Mouse (Mus musculus): Measurements from ENCODE around the gene Cyp1b1. TPM values are rescaled to one million over a fixed set of nuclear protein-coding genes. Genes with fewer than 3 reads are reported as not detected.

Cyp1b1 gene
- polyA plus RNA-seq (2012; rRNA removed) (1.8 and 2.6 TPM in 2 replicates), polyA plus RNA-seq (2014; fragmentation: Nextera tagmentation; extraction: Ambion mirVana) (2.5 and 2.7 TPM in 2 replicates)

DNA sequence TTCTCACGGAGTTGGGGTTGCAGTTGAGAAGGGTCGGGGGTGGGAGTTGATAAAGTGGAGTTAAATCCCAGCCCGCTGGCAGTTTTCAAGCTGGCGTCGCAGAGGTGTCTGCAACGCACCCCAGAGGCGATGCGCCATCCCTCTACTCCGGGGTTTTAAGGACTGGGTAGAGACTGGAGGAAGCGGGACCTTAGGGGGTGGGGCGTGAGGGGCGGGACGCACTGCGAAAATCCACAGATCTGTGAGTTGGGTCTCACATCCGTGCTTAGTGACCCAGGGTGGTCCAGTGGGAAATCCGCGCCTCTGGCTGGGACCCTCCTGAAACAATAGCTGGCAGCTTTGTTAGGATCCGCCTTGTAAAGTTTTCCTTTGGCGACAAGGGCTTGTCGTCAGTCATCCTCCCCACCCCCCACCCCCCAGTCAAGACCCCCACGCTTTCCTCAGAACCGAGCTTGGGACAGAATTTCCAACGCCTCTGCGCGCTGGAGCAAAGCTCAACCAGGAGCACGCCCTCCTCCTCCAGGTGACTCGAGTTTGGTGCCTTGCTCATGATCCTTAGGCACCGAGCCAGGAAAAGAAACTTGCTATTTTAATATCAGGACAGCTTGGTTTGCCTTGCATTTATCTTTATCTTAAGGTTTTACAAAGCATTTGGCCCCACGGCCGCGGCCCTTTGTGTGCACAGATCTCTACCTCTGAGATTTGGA, at the start of gene Cyp1b1:
Gene Cyp1b1 (minus strand): TSS at position 131 of the 707 bp plus-strand sequence.
- Histone ChIP-seq H3K4me2 (replicated peaks; ENCODE audit: low read depth, low read length, severe bottlenecking) (peak within 1 kb of the TSS; percentile 74), H3K4me3 (replicated peaks; ENCODE audit: low read length) (peak within 1 kb of the TSS; percentile 41), H3K27me3 (ENCODE audit: control insufficient read depth, insufficient read depth, low read length) (peaks cover 62% of the 10 kb centered on the region), H3K4me1 (ENCODE audit: control insufficient read depth, insufficient read depth, low read length) (peaks cover 24% of the 10 kb centered on the region), H3K27ac (replicated peaks; ENCODE audit: low read depth, low read length) (no peak within 1 kb of the TSS), H3K9me3 (ENCODE audit: control insufficient read depth, low read length) (no peaks in the 10 kb centered on the region), H3K9ac (ENCODE audit: low read depth, low read length, severe bottlenecking) (peak within 1 kb of the TSS; percentile 26; the same call in 1 of the 2 replicates), H3K36me3 (ENCODE audit: control insufficient read depth, insufficient read depth, low read length) (no peaks in the 10 kb centered on the region)
- ATAC-seq (ENCODE audit: low FRiP score, low read depth) (no peak), DNase-seq (ENCODE audit: low spot score) (no peak)
- TF ChIP-seq POLR2A (IDR thresholded peaks at IDR 0.05; ENCODE audit: borderline replicate concordance, extremely low read depth, insufficient read depth, insufficient read length), result no peak
- under 1% methylated on average over 30 of the region's 31 CpGs for whole genome bisulfite sequencing

DNA sequence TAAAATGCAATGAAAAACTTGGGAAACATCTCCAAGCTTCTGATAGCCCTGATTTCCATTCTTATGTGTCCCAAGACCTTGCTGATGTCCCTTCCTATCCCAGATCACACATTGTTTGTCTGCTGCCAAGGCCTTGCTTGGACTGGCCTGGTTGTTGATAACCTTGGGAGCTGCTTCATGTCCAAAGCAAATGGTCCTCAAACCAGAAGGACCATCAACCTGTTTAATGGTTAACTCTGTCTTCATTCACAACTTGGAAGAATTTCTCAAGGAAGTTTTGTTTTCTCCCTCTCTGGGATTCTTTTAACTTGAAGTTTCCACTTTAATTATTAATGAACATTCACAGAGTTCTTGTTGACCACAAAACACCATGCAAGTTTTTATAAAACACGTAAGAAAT, 47.0 kb upstream of the Cyp1b1 start:
- H3K27ac ChIP-seq (replicated peaks; ENCODE audit: low read depth, low read length), result no peak overlapping the region
- TF ChIP-seq POLR2A (IDR thresholded peaks at IDR 0.05; ENCODE audit: borderline replicate concordance, extremely low read depth, insufficient read depth, insufficient read length), result no peak
- ATAC-seq (ENCODE audit: low FRiP score, low read depth) (no peak), DNase-seq (ENCODE audit: low spot score) (no peak)
- no peaks in the 10 kb centered on the region for H3K27me3 ChIP-seq (ENCODE audit: control insufficient read depth, insufficient read depth, low read length)
- H3K9me3 ChIP-seq (ENCODE audit: control insufficient read depth, low read length), result no peaks in the 10 kb centered on the region
- 91% methylated on average over 1 of the region's 1 CpGs for WGBS
- H3K4me2 ChIP-seq (replicated peaks; ENCODE audit: low read depth, low read length, severe bottlenecking), result no peak overlapping the region
- H3K4me1 ChIP-seq (ENCODE audit: control insufficient read depth, insufficient read depth, low read length), result no peaks in the 10 kb centered on the region
- no peaks in the 10 kb centered on the region for H3K36me3 ChIP-seq (ENCODE audit: control insufficient read depth, insufficient read depth, low read length)
- no peak overlapping the region for H3K9ac ChIP-seq (ENCODE audit: low read depth, low read length, severe bottlenecking)
- no peak overlapping the region for H3K4me3 ChIP-seq (replicated peaks; ENCODE audit: low read length)

DNA sequence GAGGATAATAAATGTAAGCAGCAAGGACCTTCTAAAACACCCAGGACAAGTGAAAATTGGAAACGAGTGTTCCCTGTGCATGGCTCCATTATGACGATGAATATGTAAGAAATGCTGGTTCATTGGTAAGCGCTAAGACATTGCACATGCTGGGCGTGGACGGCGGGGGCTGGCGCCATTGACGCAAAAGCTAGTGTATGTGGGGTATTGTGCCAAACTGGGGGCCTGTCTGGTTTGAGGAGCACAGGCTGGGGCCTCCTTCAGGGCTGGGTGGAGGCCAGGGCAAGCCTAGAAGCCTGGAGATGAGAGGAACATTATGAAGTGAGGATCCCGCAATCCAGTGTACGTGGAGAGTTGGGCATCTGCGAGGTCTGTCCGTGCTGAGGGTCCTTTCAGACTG, 39.0 kb upstream of the Cyp1b1 start:
- Histone ChIP-seq H3K27ac (replicated peaks; ENCODE audit: low read depth, low read length) (no peak overlapping the region), H3K9ac (ENCODE audit: low read depth, low read length, severe bottlenecking) (no peak overlapping the region), H3K27me3 (ENCODE audit: control insufficient read depth, insufficient read depth, low read length) (no peaks in the 10 kb centered on the region), H3K4me3 (replicated peaks; ENCODE audit: low read length) (no peak overlapping the region), H3K9me3 (ENCODE audit: control insufficient read depth, low read length) (no peaks in the 10 kb centered on the region), H3K4me2 (replicated peaks; ENCODE audit: low read depth, low read length, severe bottlenecking) (no peak overlapping the region), H3K36me3 (ENCODE audit: control insufficient read depth, insufficient read depth, low read length) (no peaks in the 10 kb centered on the region), H3K4me1 (ENCODE audit: control insufficient read depth, insufficient read depth, low read length) (no peaks in the 10 kb centered on the region)
- 95% methylated on average over 12 of the region's 12 CpGs for WGBS
- DNase-seq (ENCODE audit: low spot score) (no peak), ATAC-seq (ENCODE audit: low FRiP score, low read depth) (no peak)
- TF ChIP-seq POLR2A (IDR thresholded peaks at IDR 0.05; ENCODE audit: borderline replicate concordance, extremely low read depth, insufficient read depth, insufficient read length), result no peak

DNA sequence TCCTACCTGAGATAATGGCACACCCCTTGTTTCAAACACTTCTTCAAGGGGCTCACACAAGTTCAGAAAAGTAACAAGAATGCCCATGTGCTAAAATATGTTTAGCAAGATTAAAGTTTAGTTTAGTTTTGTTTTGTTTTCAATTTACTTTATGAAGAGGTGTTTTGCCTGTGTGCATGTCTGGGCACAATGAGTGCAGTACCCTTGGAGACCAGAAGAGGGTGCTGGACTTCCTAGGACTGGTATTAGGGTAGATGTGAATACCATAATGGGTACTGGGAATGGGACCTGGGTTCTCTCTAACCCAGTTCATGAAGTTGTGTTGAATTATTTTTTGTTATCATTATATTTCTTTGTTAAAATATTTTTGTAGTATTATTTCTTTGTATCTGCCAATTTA, 38.0 kb upstream of the Cyp1b1 start:
- no peaks in the 10 kb centered on the region for H3K4me1 ChIP-seq (ENCODE audit: control insufficient read depth, insufficient read depth, low read length)
- TF ChIP-seq POLR2A (IDR thresholded peaks at IDR 0.05; ENCODE audit: borderline replicate concordance, extremely low read depth, insufficient read depth, insufficient read length), result no peak
- no peaks in the 10 kb centered on the region for H3K27me3 ChIP-seq (ENCODE audit: control insufficient read depth, insufficient read depth, low read length)
- no peaks in the 10 kb centered on the region for H3K36me3 ChIP-seq (ENCODE audit: control insufficient read depth, insufficient read depth, low read length)
- no peak overlapping the region for H3K4me3 ChIP-seq (replicated peaks; ENCODE audit: low read length)
- no peak for DNase-seq (ENCODE audit: low spot score)
- no peak overlapping the region for H3K4me2 ChIP-seq (replicated peaks; ENCODE audit: low read depth, low read length, severe bottlenecking)
- no peak overlapping the region for H3K27ac ChIP-seq (replicated peaks; ENCODE audit: low read depth, low read length)
- ATAC-seq (ENCODE audit: low FRiP score, low read depth), result no peak
- no peak overlapping the region for H3K9ac ChIP-seq (ENCODE audit: low read depth, low read length, severe bottlenecking)
- no peaks in the 10 kb centered on the region for H3K9me3 ChIP-seq (ENCODE audit: control insufficient read depth, low read length)

DNA sequence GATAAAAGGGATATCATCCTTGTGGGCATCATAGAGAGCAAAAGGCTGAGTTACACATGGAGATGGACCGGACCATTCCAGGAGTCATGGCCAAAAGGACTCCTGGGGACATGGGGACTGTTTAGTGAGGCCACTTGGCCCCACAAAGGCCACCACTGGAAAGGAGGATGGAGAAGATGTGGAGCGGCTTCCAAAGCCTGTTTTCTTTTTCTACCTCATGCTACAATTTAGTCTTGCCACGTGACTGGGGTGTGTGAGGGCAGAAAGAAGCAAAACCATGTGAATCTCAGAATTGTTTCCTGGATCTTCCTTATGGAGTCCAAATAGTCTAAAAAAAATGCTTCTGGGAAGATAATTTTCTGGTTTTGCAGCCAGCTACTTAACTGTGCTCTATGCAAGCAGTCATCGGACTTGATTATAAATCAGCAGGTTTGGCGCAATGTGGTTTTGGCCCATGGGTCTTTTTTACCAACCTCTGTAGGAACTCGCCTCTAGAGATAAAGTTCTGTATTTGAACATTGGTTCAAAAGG, 36.9 kb upstream of the Cyp1b1 start:
- Histone ChIP-seq H3K9ac (ENCODE audit: low read depth, low read length, severe bottlenecking) (no peak overlapping the region), H3K4me3 (replicated peaks; ENCODE audit: low read length) (no peak overlapping the region), H3K36me3 (ENCODE audit: control insufficient read depth, insufficient read depth, low read length) (no peaks in the 10 kb centered on the region), H3K4me2 (replicated peaks; ENCODE audit: low read depth, low read length, severe bottlenecking) (no peak overlapping the region), H3K27ac (replicated peaks; ENCODE audit: low read depth, low read length) (no peak overlapping the region), H3K9me3 (ENCODE audit: control insufficient read depth, low read length) (no peaks in the 10 kb centered on the region), H3K4me1 (ENCODE audit: control insufficient read depth, insufficient read depth, low read length) (no peaks in the 10 kb centered on the region), H3K27me3 (ENCODE audit: control insufficient read depth, insufficient read depth, low read length) (no peaks in the 10 kb centered on the region)
- DNase-seq (ENCODE audit: low spot score) (no peak), ATAC-seq (ENCODE audit: low FRiP score, low read depth) (no peak)
- WGBS, result 85% methylated on average over 6 of the region's 6 CpGs
- TF ChIP-seq POLR2A (IDR thresholded peaks at IDR 0.05; ENCODE audit: borderline replicate concordance, extremely low read depth, insufficient read depth, insufficient read length), result no peak
